Mouse (Mus musculus) stomach, postnatal 0 days (tissue): ENCODE measurements around the gene AI661453. TPM values are rescaled to one million over a fixed set of nuclear protein-coding genes. Genes with fewer than 3 reads are reported as not detected.

ENCODE experiments used
- ATAC-seq: fragments of 200-750 bp; cut with Nextera tagmentation; 2 replicates; pipeline ENCODE4 v1.8.0; 2017; ENCODE audit not compliant: low FRiP score, low TSS enrichment
- DNase-seq: peaks from one replicate; pipeline ENCODE4 v3.0.0-alpha.2; 2016; ENCODE audit warnings: low spot score
- H3K27ac ChIP-seq: fragments of 300-500 bp; sonication (generic); replicated peaks from 2 replicates; pipeline ENCODE4 v1.5.1; 2014; ENCODE audit warnings: mild to moderate bottlenecking, control low read depth
- H3K27me3 ChIP-seq: fragments of 300-500 bp; sonication (generic); 2 replicates; pipeline ENCODE4 v1.6.1; 2014; ENCODE audit warnings: low read length; ENCODE audit not compliant: control insufficient read depth, insufficient read depth
- H3K36me3 ChIP-seq: fragments of 300-500 bp; sonication (generic); 2 replicates; pipeline ENCODE4 v1.6.1; 2014; ENCODE audit warnings: low read length, mixed read lengths; ENCODE audit not compliant: control insufficient read depth, insufficient read depth
- H3K4me1 ChIP-seq: fragments of 300-500 bp; sonication (generic); replicated peaks from 2 replicates; pipeline ENCODE4 v1.6.1; 2014; ENCODE audit warnings: antibody characterized with exemption; ENCODE audit not compliant: control insufficient read depth, insufficient read depth
- H3K4me2 ChIP-seq: fragments of 300-500 bp; sonication (generic); replicated peaks from 2 replicates; pipeline ENCODE4 v1.6.1; 2014; ENCODE audit warnings: low read depth, mild to moderate bottlenecking, control low read depth, moderate library complexity
- H3K4me3 ChIP-seq: fragments of 300-500 bp; sonication (generic); 2 replicates; pipeline ENCODE4 v1.5.1; 2014; ENCODE audit warnings: low read depth, low read length, control low read depth
- H3K9ac ChIP-seq: fragments of 300-500 bp; sonication (generic); 2 replicates; pipeline ENCODE4 v1.6.1; 2014; ENCODE audit warnings: mild to moderate bottlenecking, low read length, control low read depth, mixed read lengths
- H3K9me3 ChIP-seq: fragments of 300-500 bp; sonication (generic); 2 replicates; pipeline ENCODE4 v1.6.1; 2016; ENCODE audit warnings: low read length; ENCODE audit not compliant: control insufficient read depth
- CTCF ChIP-seq: IDR thresholded peaks from 2 replicates; pipeline ENCODE4 v1.5.1; 2016; ENCODE audit warnings: antibody characterized with exemption, low read depth, mild to moderate bottlenecking, moderate library complexity
- EP300 ChIP-seq: optimal IDR thresholded peaks from 2 replicates; pipeline ENCODE3; 2016; ENCODE audit warnings: antibody characterized with exemption
- WGBS: fragments of 180-500 bp; shearing (Covaris S2); extraction: QIAGEN DNeasy Blood & Tissue Kit; methylation state at CpG from one replicate; pipeline ENCODE4 v1.1.7; 2014; 5-methylcytosine and 5-hydroxymethylcytosine counted together
- polyA plus RNA-seq: library from polyadenylated mRNA; unstranded; fragments of >200 nt; fragmentation: Nextera tagmentation; extraction: Ambion mirVana; gene quantifications from 2 replicates; pipeline ENCODE4 v1.2.1, GENCODE M21; 2015

Gene AI661453
- polyA plus RNA-seq, 1 experiment from 2014 or later: 8.9 TPM

DNA sequence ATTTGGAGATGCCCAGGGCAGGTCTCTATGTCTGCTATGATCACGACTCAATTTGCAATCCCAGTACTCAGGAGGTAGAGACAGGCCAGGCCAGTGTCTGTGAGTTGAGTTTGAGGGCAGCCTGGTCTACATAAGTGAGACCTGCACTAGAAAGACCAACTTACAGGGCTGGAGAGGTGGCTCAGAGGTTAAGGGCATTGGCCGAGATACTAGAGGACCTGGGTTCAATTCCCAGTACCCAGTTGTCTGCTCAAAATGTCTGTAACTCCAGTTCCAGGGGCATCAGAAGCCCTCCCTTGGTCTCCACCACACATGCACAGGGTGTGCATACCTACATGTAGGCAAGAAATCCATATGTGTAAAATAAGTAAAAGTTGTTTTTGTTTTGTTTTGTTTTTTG, 71.1 kb downstream of the AI661453 start:
- peak overlapping the region; percentile 57 for H3K4me2 ChIP-seq
- WGBS: 67% methylated on average over 2 of the region's 2 CpGs
- H3K27ac ChIP-seq: peak overlapping the region; percentile 97
- no peaks in the 10 kb centered on the region for H3K9me3 ChIP-seq
- no peaks in the 10 kb centered on the region for H3K27me3 ChIP-seq
- DNase-seq: no peak
- no peaks in the 10 kb centered on the region for H3K36me3 ChIP-seq
- no peak overlapping the region for H3K4me3 ChIP-seq
- ATAC-seq: no peak
- TF ChIP-seq EP300 (no peak), CTCF (no peak)
- no peak overlapping the region; the same call in 1 of the 2 replicates for H3K9ac ChIP-seq
- peaks cover 12% of the 10 kb centered on the region for H3K4me1 ChIP-seq

- peaks cover 12% of the 10 kb centered on the region for H3K4me1 ChIP-seq
- peak; percentile 93 for TF ChIP-seq EP300
- TF ChIP-seq CTCF: peak; percentile 28
- H3K27me3 ChIP-seq: no peaks in the 10 kb centered on the region
- peak; percentile 96 for DNase-seq
- H3K9me3 ChIP-seq: no peaks in the 10 kb centered on the region
- peak overlapping the region; percentile 23; the same call in 1 of the 2 replicates for H3K4me3 ChIP-seq
- ATAC-seq: peak; percentile 80
- H3K4me2 ChIP-seq: peak overlapping the region; percentile 57
- peak overlapping the region; percentile 97 for H3K27ac ChIP-seq
- H3K9ac ChIP-seq: peak overlapping the region; percentile 59
- 3% methylated on average over 12 of the region's 12 CpGs for WGBS
- no peaks in the 10 kb centered on the region for H3K36me3 ChIP-seq
Observed at GRCm38 (mm10) chr17:47508012-47508608, 71.7 kb downstream of the AI661453 start.

DNA sequence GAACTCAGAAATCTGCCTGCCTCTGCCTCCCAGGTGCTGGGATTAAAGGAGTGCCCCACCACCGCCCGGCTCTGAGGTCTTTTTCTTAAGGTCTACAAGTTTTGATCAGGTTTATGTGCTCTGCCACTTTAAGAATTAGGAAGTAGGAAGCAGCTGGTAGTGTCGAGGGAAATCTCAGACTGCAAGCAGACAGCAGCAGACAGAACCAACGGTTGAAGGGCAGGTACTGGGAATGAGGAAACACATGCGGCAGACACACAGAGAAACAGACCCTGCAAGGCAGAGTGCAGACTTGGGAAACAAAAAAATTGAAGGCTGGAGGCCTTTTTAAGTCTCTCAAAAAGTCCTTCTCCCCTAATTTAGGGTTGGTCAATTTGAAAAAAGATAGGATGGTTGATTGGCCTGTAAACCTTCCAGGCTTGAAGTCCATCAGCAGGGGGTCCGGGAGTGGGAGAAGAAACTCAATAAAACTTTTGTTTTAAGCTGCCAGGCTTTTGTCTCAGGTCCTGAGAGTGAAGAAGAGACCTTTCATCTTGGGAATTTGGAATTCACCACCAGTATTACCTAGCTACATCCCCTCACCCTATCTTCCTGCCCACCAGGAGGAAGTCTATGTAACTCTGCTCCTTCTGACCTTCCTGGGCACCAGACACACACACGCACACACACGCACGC, 72.8 kb downstream of the AI661453 start:
- TF ChIP-seq CTCF (no peak), EP300 (no peak)
- DNase-seq (no peak), ATAC-seq (no peak)
- Histone ChIP-seq H3K36me3 (no peaks in the 10 kb centered on the region), H3K27ac (peak overlapping the region; percentile 63), H3K27me3 (no peaks in the 10 kb centered on the region), H3K9me3 (no peaks in the 10 kb centered on the region), H3K4me3 (no peak overlapping the region), H3K4me1 (peaks cover 11% of the 10 kb centered on the region), H3K4me2 (no peak overlapping the region), H3K9ac (no peak overlapping the region)
- 58% methylated on average over 9 of the region's 9 CpGs for WGBS

DNA sequence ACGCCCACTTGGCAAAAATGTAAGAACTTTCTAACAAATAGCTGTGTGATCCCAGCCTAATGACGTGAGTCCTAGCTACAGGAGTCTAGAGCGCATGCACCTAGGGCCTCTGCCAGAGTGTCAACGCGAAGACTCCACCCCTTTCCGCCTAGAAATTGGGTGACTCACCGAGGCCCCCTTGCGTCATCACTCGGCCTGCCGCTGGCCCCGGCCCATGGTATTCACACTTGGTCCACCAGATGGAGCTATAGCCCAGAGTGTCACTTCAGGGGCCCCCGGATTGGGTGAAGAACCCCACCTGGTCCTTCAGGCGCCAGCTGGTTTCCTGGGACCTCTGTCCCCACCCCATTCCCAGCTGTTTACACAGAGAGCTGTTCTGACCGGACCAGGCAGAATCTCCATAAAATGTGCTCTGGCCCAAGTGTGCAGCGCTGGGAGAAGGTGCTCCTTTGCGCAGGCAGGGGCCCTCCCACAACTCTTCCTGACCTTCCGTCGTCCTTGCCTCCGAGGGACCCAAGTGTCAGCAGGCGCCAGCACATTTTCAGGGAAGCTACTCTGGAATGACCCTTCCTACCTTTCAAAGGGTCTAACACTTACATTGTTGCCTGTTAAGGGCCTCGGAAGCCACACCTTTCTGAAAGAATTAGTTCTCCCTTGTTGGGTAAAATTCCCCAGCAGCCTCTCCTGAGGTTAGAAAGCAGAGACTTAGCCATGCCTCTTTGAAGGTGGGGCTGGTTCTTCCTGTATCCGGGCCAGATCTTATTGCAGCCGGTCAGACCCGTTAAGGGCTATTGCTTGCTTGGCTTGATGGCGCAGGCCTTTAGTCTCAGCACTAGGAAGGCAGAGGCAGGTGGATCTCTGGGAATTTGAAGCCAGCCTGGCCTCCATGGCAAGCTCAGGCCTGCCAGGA, 75.0 kb downstream of the AI661453 start:
- no peak overlapping the region for H3K4me3 ChIP-seq
- H3K27ac ChIP-seq: peak overlapping the region; percentile 96
- no peaks in the 10 kb centered on the region for H3K9me3 ChIP-seq
- peak overlapping the region; percentile 49 for H3K4me2 ChIP-seq
- peak; percentile 98 for DNase-seq
- no peaks in the 10 kb centered on the region for H3K36me3 ChIP-seq
- WGBS: 3% methylated on average over 25 of the region's 25 CpGs
- H3K4me1 ChIP-seq: peaks cover 6% of the 10 kb centered on the region; the same call in 1 of the 2 replicates
- no peaks in the 10 kb centered on the region for H3K27me3 ChIP-seq
- peak; percentile 91 for ATAC-seq
- TF ChIP-seq CTCF: peak; percentile 99
- TF ChIP-seq EP300: peak; percentile 90
- peak overlapping the region; percentile 59 for H3K9ac ChIP-seq

DNA sequence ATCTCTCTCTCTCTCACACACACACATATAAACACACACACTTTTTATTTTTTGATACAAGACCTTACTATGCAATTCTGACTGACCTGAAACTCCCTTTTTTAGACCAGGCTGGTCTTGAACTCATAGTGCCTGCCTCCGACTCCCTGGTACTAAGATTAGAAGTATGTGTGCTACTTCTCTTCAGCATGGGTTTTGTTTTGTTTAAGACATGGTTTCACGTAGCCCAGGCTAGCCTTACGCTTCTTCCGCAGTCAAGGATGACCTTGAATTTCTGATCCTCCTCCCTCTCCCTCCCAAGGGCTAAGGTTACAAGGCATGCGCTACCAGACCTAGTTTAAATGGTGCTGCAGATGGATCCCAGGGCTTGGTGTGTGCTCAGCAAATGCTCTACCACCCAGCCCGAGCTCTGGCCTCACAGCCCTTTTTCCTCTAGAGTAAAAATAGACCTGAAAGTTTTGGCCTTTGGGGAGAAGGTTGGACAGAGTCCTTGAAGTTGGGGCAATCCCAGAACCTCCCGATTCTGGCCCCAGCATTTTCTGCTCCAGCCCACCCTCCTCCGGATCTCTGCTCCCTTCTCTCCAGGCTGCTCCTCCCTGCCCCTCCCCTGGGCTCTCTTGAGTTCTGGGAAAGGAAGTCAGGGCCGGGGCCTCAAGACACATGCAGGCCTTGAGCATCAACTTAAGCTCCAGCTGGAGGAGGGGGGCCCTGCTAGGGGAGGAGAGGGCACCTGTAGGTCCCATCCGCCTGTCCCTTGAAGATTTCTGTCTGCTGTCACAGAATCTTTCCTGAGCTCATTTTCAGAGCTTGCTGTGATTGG, 76.8 kb downstream of the AI661453 start:
- WGBS: 44% methylated on average over 10 of the region's 10 CpGs
- ATAC-seq (no peak; the same call in 1 of the 2 replicates), DNase-seq (peak; percentile 41)
- Histone ChIP-seq H3K4me2 (no peak overlapping the region), H3K4me1 (peaks cover 2% of the 10 kb centered on the region; the same call in 1 of the 2 replicates), H3K9me3 (no peaks in the 10 kb centered on the region), H3K36me3 (no peaks in the 10 kb centered on the region), H3K27ac (peak overlapping the region; percentile 78), H3K27me3 (no peaks in the 10 kb centered on the region), H3K9ac (no peak overlapping the region), H3K4me3 (no peak overlapping the region)
- TF ChIP-seq EP300 (no peak), CTCF (no peak)
